Mouse (Mus musculus): ENCODE results near the gene Chrne. TPM values are rescaled to one million over a fixed set of nuclear protein-coding genes. Genes with fewer than 3 reads are reported as not detected.

Chrne gene
- polyA plus RNA-seq, 1 experiment from 2014 or later = not detected

DNA sequence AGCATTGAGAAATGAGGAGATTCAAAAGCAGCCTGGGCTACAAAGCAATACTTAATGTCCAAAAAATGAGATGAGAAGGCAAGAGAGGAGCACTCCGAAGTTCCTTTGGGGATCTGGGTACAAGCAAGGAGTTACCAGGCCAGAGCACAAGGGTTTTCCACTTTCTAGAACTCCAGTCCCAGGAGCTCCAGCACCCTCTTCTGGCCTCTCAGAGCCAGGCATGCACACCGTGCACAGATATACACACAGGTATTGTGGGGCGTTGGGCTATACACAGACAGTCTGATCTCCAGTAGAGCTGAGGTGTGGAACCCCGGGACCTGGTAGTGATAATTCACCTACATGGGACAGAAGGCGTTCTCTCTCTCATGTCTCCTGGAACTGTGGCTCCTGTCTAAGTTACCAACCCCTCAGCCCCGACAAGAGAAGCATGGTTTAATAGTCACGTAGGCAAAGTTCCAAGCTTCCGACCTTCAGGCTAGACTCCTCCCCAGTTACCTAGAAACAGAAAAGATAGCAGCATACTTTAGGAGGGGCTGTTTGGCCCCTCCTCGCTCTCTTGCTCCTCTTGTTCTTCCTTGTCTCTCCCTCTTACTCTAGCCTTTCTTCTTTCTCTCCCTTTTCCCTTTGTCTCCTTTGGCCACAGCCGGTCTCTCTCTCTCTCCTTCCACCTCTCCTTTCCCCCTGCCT lies 4.2 kb upstream of the Chrne start:
- no peak overlapping the region for H3K27ac ChIP-seq (ENCODE audit: low read depth, low read length)
- no peaks in the 10 kb centered on the region for H3K9me3 ChIP-seq (ENCODE audit: control insufficient read depth, low read length)
- DNase-seq (ENCODE audit: low spot score) (no peak), ATAC-seq (replicated peaks; ENCODE audit: low FRiP score) (no peak)
- H3K4me3 ChIP-seq (ENCODE audit: low read depth, low read length) = no peak overlapping the region
- no peak overlapping the region for H3K4me2 ChIP-seq
- H3K4me1 ChIP-seq (replicated peaks; ENCODE audit: control insufficient read depth, insufficient read depth, low read length) = peaks cover 6% of the 10 kb centered on the region
- WGBS = 75% methylated on average over 10 of the region's 10 CpGs
- no peak overlapping the region for H3K9ac ChIP-seq (ENCODE audit: low read depth, low read length)
- no peaks in the 10 kb centered on the region for H3K36me3 ChIP-seq (ENCODE audit: control insufficient read depth, insufficient read depth, low read length)
- no peaks in the 10 kb centered on the region for H3K27me3 ChIP-seq (replicated peaks; ENCODE audit: control insufficient read depth, insufficient read depth, low read length)

GRCm38 (mm10) chr11:70621972-70622814 lies 3.2 kb upstream of the Chrne start:
- Histone ChIP-seq H3K27ac (ENCODE audit: low read depth, low read length) (no peak overlapping the region), H3K36me3 (ENCODE audit: control insufficient read depth, insufficient read depth, low read length) (no peaks in the 10 kb centered on the region), H3K9me3 (ENCODE audit: control insufficient read depth, low read length) (no peaks in the 10 kb centered on the region), H3K9ac (ENCODE audit: low read depth, low read length) (no peak overlapping the region), H3K27me3 (replicated peaks; ENCODE audit: control insufficient read depth, insufficient read depth, low read length) (no peaks in the 10 kb centered on the region), H3K4me2 (no peak overlapping the region), H3K4me3 (ENCODE audit: low read depth, low read length) (no peak overlapping the region), H3K4me1 (replicated peaks; ENCODE audit: control insufficient read depth, insufficient read depth, low read length) (peaks cover 6% of the 10 kb centered on the region)
- ATAC-seq (replicated peaks; ENCODE audit: low FRiP score) (peak; percentile 77), DNase-seq (ENCODE audit: low spot score) (no peak)
- WGBS = 49% methylated on average over 7 of the region's 7 CpGs

- no peak within 1 kb of the TSS for H3K27ac ChIP-seq (ENCODE audit: low read depth, low read length)
- no peak for DNase-seq (ENCODE audit: low spot score)
Observed at GRCm38 (mm10) chr11:70615516-70616093, 3.4 kb downstream of the Chrne start, which contains the start of gene 4930544D05Rik. 4930544D05Rik (plus strand) TSS chr11:70615848.

GRCm38 (mm10) chr11:70615074-70615473 lies 3.9 kb downstream of the Chrne start:
- Histone ChIP-seq H3K9ac (ENCODE audit: low read depth, low read length) (peak overlapping the region; percentile 68), H3K27ac (ENCODE audit: low read depth, low read length) (no peak overlapping the region)

More at GRCm38 (mm10) chr11:70615516-70616093, 3.4 kb downstream of the Chrne start, which contains the start of gene 4930544D05Rik:
- 0 out of 2 replicates have a peak, but pooled peaks have one; percentile 11 for ATAC-seq (replicated peaks; ENCODE audit: low FRiP score)
- H3K36me3 ChIP-seq (ENCODE audit: control insufficient read depth, insufficient read depth, low read length) = peaks cover 11% of the 10 kb centered on the region
- H3K9ac ChIP-seq (ENCODE audit: low read depth, low read length) = peak within 1 kb of the TSS; percentile 68
- H3K4me2 ChIP-seq = peak within 1 kb of the TSS; percentile 99
- H3K9me3 ChIP-seq (ENCODE audit: control insufficient read depth, low read length) = no peaks in the 10 kb centered on the region
- peak within 1 kb of the TSS; percentile 55 for H3K4me3 ChIP-seq (ENCODE audit: low read depth, low read length)
- peaks cover 10% of the 10 kb centered on the region for H3K4me1 ChIP-seq (replicated peaks; ENCODE audit: control insufficient read depth, insufficient read depth, low read length)
- H3K27me3 ChIP-seq (replicated peaks; ENCODE audit: control insufficient read depth, insufficient read depth, low read length) = peaks cover 4% of the 10 kb centered on the region; the same call in 1 of the 2 replicates
- WGBS = 17% methylated on average over 21 of the region's 21 CpGs

DNA sequence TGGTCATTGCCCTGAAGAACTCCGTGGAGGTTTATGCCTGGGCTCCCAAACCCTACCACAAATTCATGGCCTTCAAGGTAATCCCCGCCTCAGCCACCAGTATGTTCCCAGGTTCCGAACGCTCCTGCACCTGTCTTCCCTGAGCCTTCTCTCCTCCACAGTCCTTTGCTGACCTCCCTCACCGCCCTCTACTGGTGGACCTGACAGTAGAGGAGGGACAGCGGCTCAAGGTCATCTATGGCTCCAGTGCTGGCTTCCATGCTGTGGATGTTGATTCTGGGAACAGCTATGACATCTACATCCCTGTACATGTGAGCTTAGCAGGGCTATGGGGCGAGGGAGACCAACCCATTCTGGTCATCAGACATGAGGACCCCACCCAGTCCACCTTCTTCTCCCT lies 6.5 kb downstream of the Chrne start:
- H3K9me3 ChIP-seq (ENCODE audit: control insufficient read depth, low read length) = no peaks in the 10 kb centered on the region
- no peak for ATAC-seq (replicated peaks; ENCODE audit: low FRiP score)
- H3K9ac ChIP-seq (ENCODE audit: low read depth, low read length) = no peak overlapping the region
- no peak for DNase-seq (ENCODE audit: low spot score)
- no peak overlapping the region for H3K27ac ChIP-seq (ENCODE audit: low read depth, low read length)
- peaks cover 37% of the 10 kb centered on the region for H3K36me3 ChIP-seq (ENCODE audit: control insufficient read depth, insufficient read depth, low read length)
- peaks cover 4% of the 10 kb centered on the region; the same call in 1 of the 2 replicates for H3K27me3 ChIP-seq (replicated peaks; ENCODE audit: control insufficient read depth, insufficient read depth, low read length)
- no peak overlapping the region for H3K4me2 ChIP-seq
- peaks cover 10% of the 10 kb centered on the region for H3K4me1 ChIP-seq (replicated peaks; ENCODE audit: control insufficient read depth, insufficient read depth, low read length)
- WGBS = 83% methylated on average over 7 of the region's 7 CpGs
- no peak overlapping the region for H3K4me3 ChIP-seq (ENCODE audit: low read depth, low read length)

More at GRCm38 (mm10) chr11:70615074-70615473, 3.9 kb downstream of the Chrne start:
- Histone ChIP-seq H3K4me3 (ENCODE audit: low read depth, low read length) (peak overlapping the region; percentile 55), H3K4me1 (replicated peaks; ENCODE audit: control insufficient read depth, insufficient read depth, low read length) (peaks cover 10% of the 10 kb centered on the region), H3K9me3 (ENCODE audit: control insufficient read depth, low read length) (no peaks in the 10 kb centered on the region), H3K4me2 (peak overlapping the region; percentile 99), H3K36me3 (ENCODE audit: control insufficient read depth, insufficient read depth, low read length) (peaks cover 17% of the 10 kb centered on the region), H3K27me3 (replicated peaks; ENCODE audit: control insufficient read depth, insufficient read depth, low read length) (peaks cover 4% of the 10 kb centered on the region; the same call in 1 of the 2 replicates)
- DNase-seq (ENCODE audit: low spot score) (peak; percentile 75), ATAC-seq (replicated peaks; ENCODE audit: low FRiP score) (peak; percentile 84)
- 2% methylated on average over 17 of the region's 17 CpGs for WGBS

- Histone ChIP-seq H3K4me1 (replicated peaks; ENCODE audit: control insufficient read depth, insufficient read depth, low read length) (peaks cover 10% of the 10 kb centered on the region), H3K4me3 (ENCODE audit: low read depth, low read length) (no peak overlapping the region), H3K9ac (ENCODE audit: low read depth, low read length) (no peak overlapping the region), H3K4me2 (no peak overlapping the region), H3K27me3 (replicated peaks; ENCODE audit: control insufficient read depth, insufficient read depth, low read length) (no peaks in the 10 kb centered on the region; the same call in 1 of the 2 replicates), H3K27ac (ENCODE audit: low read depth, low read length) (no peak overlapping the region), H3K36me3 (ENCODE audit: control insufficient read depth, insufficient read depth, low read length) (peaks cover 50% of the 10 kb centered on the region), H3K9me3 (ENCODE audit: control insufficient read depth, low read length) (no peaks in the 10 kb centered on the region)
- ATAC-seq (replicated peaks; ENCODE audit: low FRiP score) (no peak), DNase-seq (ENCODE audit: low spot score) (no peak)
- WGBS = 89% methylated on average over 4 of the region's 4 CpGs
Observed at GRCm38 (mm10) chr11:70610752-70611151, 8.3 kb downstream of the Chrne start.

GRCm38 (mm10) chr11:70608381-70609066 lies 10.5 kb downstream of the Chrne start:
- Histone ChIP-seq H3K4me1 (replicated peaks; ENCODE audit: control insufficient read depth, insufficient read depth, low read length) (no peaks in the 10 kb centered on the region), H3K27ac (ENCODE audit: low read depth, low read length) (no peak overlapping the region), H3K27me3 (replicated peaks; ENCODE audit: control insufficient read depth, insufficient read depth, low read length) (no peaks in the 10 kb centered on the region), H3K9ac (ENCODE audit: low read depth, low read length) (no peak overlapping the region), H3K4me3 (ENCODE audit: low read depth, low read length) (no peak overlapping the region), H3K9me3 (ENCODE audit: control insufficient read depth, low read length) (no peaks in the 10 kb centered on the region), H3K36me3 (ENCODE audit: control insufficient read depth, insufficient read depth, low read length) (peaks cover 64% of the 10 kb centered on the region), H3K4me2 (no peak overlapping the region)
- DNase-seq (ENCODE audit: low spot score) (no peak), ATAC-seq (replicated peaks; ENCODE audit: low FRiP score) (peak; percentile 26; the same call in 1 of the 2 replicates)
- 89% methylated on average over 26 of the region's 26 CpGs for WGBS

- WGBS = 87% methylated on average over 9 of the region's 9 CpGs
- no peak for ATAC-seq (replicated peaks; ENCODE audit: low FRiP score)
- Histone ChIP-seq H3K4me1 (replicated peaks; ENCODE audit: control insufficient read depth, insufficient read depth, low read length) (no peaks in the 10 kb centered on the region), H3K27ac (ENCODE audit: low read depth, low read length) (no peak overlapping the region), H3K4me3 (ENCODE audit: low read depth, low read length) (no peak overlapping the region), H3K36me3 (ENCODE audit: control insufficient read depth, insufficient read depth, low read length) (peaks cover 67% of the 10 kb centered on the region), H3K27me3 (replicated peaks; ENCODE audit: control insufficient read depth, insufficient read depth, low read length) (no peaks in the 10 kb centered on the region), H3K9ac (ENCODE audit: low read depth, low read length) (no peak overlapping the region), H3K4me2 (no peak overlapping the region), H3K9me3 (ENCODE audit: control insufficient read depth, low read length) (no peaks in the 10 kb centered on the region)
- DNase-seq (ENCODE audit: low spot score) = no peak
Observed at GRCm38 (mm10) chr11:70607611-70608010, 11.4 kb downstream of the Chrne start.

Data from liver, embryonic 11.5 days (tissue).